Mouse (Mus musculus) gastrocnemius, adult 2 months (tissue): ENCODE data around the gene B3glct. TPM values are rescaled to one million over a fixed set of nuclear protein-coding genes. Genes with fewer than 3 reads are reported as not detected.

Experiments
- DNase-seq: peaks from one replicate; pipeline ENCODE4 v3.0.0; 2022
- H3K27ac ChIP-seq: fragments of 200-600 bp; 2 replicates; pipeline ENCODE4 v1.8.1; 2022; ENCODE audit warnings: mild to moderate bottlenecking
- H3K4me3 ChIP-seq: fragments of 200-600 bp; 2 replicates; pipeline ENCODE4 v1.8.1; 2022; ENCODE audit warnings: mild to moderate bottlenecking, moderate library complexity
- CTCF ChIP-seq: fragments of 200-600 bp; IDR thresholded peaks from 2 replicates; pipeline ENCODE4 v1.8.1; 2022; ENCODE audit warnings: antibody characterized with exemption, mild to moderate bottlenecking, moderate library complexity
- intact Hi-C: fragments of 180-260 bp; cut with DNase I; formaldehyde crosslinking; loops from one replicate; pipeline ENCODE4 v1.15.1; 2025
- total RNA-seq, 2 experiments: library from RNA; stranded (reverse); gene quantifications; 2 replicates each; pipeline ENCODE4 v1.2.3; 2021

Gene B3glct
- total RNA-seq, 2 experiments from 2014 or later: 3.0 to 4.4 TPM

DNA sequence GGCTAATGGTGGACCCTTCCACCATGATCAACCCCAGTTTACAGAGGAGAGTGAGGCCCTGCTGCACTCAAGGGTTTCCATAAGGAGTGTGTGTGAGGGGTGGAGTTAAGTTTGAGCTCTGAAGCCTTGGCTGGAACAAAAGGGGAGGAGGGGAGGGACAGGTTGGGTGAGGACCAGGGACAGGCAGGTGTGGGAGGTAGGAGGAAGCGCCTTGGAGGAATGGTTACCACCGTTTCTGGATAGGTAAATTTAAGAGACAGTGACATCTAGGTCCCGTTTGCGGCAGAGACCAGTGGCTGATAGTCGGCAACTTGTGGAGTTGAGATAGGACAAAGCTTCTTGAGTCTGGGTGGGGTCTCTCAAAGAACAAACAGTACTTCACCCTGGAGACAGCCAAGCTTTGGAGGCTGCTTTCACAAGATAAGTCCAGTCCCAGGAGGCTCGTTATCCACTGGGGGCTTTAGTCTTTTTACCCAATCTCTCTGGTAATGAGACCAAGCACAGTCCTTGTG is 29.1 kb upstream of the B3glct start:
- Histone ChIP-seq H3K4me3 (no peak overlapping the region), H3K27ac (no peak overlapping the region)
- TF ChIP-seq CTCF: no peak
- DNase-seq: no peak
- intact Hi-C loops: no loop called here

DNA sequence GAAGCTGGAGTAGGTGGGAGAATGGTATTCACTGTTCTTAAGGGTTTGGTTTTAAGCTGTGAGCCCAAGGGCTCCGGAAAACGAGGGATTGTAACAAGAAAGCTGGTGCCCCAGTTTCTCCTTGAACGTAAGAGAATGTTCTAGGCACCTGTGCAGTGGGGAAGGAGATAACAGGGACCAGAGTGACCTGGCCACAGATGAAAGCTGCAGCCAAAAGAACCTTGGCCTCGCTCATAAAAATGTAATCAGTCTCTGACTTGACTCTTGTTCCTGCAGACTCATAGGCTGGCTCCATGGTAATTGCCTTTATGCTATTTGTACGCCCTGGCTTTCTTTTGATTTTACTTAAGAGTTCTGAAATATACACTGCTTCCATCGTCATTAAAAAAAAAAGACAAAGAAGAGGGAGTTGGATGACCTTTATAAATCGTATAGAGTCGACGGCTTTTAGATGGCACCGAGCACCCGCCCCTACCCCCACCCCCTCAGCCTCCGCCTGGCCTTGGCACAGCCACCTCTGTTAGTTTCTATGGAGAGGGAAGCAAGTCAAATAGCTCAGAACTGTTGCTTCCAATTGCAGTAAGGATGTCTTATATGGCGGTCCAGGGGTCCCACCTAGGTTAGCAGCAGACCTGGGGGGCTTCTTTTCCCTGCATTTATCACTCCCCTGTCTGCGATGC is 28.4 kb upstream of the B3glct start:
- no peak overlapping the region for H3K27ac ChIP-seq
- no peak for DNase-seq
- intact Hi-C loops: no loop called here
- no peak overlapping the region for H3K4me3 ChIP-seq
- TF ChIP-seq CTCF: no peak

DNA sequence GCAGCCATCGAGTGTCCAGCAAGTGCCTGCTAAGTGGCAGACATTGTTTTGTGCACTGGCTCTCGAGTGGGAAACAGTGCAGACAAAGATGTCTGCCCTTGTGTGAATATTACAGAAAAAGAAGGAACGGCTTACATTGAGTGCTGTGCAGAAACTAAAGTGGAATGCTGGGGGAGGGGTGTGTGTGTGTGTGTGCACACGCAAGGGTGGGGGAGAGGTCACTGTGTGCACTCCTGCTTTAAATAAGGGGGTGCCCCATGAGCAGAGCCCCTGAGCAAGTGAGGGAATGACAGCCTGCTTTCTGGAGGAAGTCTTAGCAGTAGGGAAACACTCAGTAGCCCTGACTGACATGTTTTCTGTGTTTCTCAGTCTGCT is 27.9 kb upstream of the B3glct start:
- intact Hi-C loops: no loop called here
- no peak for TF ChIP-seq CTCF
- Histone ChIP-seq H3K4me3 (no peak overlapping the region), H3K27ac (no peak overlapping the region)
- DNase-seq: no peak

DNA sequence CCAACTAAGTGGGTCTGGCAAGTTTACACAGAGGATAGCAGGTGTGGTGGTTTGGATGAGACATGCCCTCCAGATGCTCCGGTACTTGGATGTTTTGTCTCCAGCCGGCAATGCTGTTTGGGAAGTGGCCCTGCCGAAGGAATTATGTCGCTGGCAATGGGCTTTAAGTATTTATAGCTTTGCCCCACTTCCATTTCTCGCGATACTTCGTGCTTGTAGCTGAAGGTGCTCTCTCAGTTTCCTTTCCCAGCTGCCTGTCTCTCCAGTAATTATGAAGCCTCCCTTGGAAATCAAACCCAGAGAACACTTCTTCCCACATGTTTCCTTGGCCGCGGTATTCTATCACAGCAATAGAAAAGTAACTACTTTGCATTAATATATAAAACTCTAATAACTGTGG is 22.4 kb upstream of the B3glct start:
- intact Hi-C loops: no loop called here
- no peak for DNase-seq
- Histone ChIP-seq H3K4me3 (no peak overlapping the region), H3K27ac (no peak overlapping the region)
- TF ChIP-seq CTCF: no peak

DNA sequence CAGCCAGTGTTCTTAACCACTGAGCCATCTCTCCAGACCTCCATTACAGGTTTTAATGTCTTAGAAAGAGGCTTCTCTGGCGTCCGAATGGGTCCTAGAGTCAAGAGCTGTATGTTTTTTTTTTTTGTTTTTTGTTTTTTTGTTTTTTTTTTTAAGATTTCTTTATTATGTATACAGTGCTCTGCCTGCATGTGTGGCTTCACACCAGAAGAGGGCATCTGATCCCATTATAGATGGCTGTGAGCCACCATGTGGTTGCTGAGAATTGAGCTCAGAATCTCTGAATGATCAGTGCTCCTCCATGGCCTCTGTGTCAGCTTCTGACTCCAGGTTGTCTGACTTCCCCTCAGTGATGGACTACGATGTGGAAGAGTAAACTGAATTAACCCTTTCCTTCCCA is 20.0 kb upstream of the B3glct start:
- DNase-seq: no peak
- Histone ChIP-seq H3K27ac (no peak overlapping the region), H3K4me3 (no peak overlapping the region)
- no peak for TF ChIP-seq CTCF
- intact Hi-C loops: no loop called here

DNA sequence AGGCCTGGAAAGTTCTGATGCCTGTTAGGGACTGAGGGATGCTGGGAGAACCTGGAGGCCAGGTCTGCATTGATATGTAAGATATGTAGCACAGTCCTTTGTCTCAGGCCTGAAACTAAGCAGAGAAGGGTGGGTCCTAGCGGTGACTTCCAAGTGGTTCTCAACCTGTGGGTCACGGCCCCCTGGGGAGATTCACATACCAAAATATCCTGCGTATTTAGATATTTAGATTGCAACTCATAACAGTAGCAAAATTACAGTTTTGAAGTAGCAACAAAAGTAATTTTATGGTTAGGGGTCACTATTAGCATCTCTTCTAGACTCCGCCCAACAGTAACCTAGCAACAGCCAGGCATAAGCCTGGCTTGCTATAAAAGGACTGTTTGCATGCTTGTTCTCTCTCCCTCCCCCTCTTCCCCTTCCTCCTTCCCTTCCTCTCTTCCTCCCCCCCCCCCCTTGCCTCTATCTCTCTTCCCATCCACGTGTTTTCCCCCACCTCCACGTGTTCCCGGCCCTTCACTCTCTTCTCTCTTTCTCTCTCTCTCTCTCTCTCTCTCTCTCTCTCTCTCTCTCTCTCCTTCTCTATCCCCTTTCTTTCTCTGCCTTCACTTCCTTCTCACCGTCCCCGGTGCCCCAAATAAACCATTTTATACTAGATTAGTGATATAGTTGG is 19.2 kb upstream of the B3glct start:
- TF ChIP-seq CTCF: no peak
- no peak for DNase-seq
- no peak overlapping the region for H3K4me3 ChIP-seq
- intact Hi-C loops: no loop called here
- no peak overlapping the region for H3K27ac ChIP-seq

DNA sequence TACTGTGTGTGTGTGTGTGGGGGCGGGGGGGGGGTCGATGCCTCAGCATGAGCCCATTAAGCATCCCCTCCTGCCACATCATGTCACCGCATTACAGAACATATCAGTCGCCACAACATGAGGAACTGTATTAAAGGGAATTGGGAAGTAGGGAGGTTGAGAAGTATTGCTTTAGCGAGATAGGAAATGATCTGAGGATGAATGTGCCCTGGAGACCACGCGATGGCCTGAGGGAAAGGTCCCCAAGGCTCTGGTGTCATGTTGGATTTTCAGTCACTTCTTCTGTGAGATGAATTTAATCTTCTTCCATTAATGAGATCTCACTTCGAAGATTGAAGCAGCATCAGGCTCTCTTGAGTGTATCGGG is 18.6 kb upstream of the B3glct start:
- DNase-seq: no peak
- no peak overlapping the region for H3K27ac ChIP-seq
- no peak for TF ChIP-seq CTCF
- intact Hi-C loops: no loop called here
- H3K4me3 ChIP-seq: no peak overlapping the region

DNA sequence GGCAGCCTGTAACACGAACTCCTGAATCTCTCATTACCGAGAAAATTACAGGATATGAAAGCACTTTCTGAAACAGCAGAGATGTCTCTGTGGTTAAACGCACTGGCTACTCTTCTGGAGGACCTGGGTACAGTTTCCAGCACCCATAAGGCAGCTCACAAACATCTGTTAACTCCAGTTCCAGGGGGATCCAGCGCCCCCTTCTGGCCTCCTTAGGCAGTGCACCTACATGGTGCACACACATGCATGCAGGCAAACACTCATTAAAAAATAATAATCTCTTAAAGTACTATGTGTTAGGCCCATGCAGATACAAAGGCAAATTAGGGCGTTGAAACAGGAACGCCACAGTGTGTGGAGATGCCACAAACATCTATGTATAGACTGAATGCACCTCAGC is 16.6 kb upstream of the B3glct start:
- Histone ChIP-seq H3K27ac (no peak overlapping the region), H3K4me3 (no peak overlapping the region)
- intact Hi-C loops: no loop called here
- no peak for DNase-seq
- no peak for TF ChIP-seq CTCF

DNA sequence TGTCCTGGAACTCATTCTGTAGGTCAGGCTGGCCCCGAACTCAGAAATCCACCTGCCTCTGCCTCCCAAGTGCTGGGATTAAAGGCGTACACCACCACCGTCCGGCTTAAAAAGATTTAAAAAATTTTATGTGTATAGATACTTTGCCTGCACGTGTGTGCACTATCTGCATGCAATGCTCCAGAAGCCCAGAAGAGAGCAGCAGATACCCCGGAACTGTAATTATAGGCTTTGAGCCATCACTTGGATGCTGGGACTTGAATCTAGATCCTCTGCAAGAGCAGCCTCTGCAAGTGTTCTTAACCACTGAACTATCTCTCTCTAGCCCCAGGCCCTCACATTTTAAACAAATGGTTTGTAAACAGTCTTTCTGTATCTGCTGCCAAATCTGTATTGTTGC is 15.1 kb upstream of the B3glct start:
- peak; percentile 8; the same call in 1 of the 2 replicates for TF ChIP-seq CTCF
- Histone ChIP-seq H3K27ac (no peak overlapping the region), H3K4me3 (no peak overlapping the region)
- DNase-seq: no peak
- intact Hi-C loops: no loop called here

DNA sequence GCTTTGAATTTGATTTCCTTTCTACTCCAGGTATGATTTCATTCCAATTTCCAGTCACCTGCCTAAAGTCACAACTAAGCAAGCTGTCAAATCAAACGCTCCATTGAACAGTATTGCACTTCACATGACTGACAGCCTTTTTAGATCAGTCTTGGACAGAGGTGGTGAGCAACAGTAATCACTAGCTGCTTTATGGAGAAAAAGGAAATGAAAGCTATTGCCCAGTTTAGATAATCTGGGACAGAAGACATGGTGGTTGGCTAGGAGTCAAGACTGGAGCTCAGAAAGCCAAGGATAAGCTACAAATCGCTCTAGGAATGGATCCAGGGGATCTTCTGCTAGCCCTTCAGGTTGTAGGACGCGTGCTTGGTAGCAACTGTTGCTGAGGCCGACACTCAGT is 14.6 kb upstream of the B3glct start:
- Histone ChIP-seq H3K4me3 (no peak overlapping the region), H3K27ac (no peak overlapping the region)
- no peak for DNase-seq
- no peak for TF ChIP-seq CTCF
- intact Hi-C loops: no loop called here

DNA sequence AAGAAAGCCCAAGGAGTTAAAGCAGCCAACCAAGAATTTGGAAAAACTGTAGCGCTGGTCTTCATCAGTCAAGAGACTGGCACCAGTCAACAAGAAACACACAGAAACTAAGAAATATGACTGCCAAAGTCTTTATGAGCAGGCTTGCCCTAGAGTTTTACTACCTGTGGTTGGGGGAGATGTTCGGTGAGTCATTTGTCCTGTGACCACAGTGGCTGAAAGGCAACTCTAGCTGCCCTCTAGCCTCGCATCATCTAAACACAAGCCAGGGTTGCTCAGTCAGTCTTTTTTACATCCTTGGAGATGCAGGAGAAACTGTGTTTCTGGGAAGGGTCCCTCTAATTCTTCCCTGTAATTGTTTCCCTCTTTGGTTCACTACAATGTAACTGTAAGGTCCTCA is 834 bp upstream of the B3glct start:
- Histone ChIP-seq H3K27ac (no peak overlapping the region), H3K4me3 (no peak overlapping the region)
- no peak for DNase-seq
- intact Hi-C loops: loop anchor here (5.0 kb wide), 1 partner anchor 40 kb away; the partner anchor contains the start of gene Hsph1
- no peak for TF ChIP-seq CTCF

DNA sequence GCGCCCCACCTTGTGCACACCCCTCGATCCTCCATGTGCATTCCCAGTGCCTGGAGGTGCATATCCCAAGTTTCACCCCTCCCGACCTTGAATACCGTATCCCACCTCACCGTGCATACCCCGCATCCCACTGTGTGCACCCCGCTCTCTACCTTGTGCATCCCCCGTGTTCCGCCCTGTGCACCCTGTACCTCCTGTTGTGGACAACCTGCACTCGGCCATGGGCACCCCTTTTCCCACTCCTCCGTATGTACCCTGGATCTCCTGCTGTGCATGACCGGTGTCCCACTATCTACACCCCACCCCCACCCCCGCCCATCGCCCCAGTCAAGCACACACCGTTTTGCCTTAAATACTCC is 939 bp downstream of the B3glct start:
- peak; percentile 22 for DNase-seq
- intact Hi-C loops: loop anchor here (5.0 kb wide), 1 partner anchor 42 kb away; the partner anchor contains the start of gene Hsph1
- peak overlapping the region; percentile 94 for H3K4me3 ChIP-seq
- peak overlapping the region; percentile 96 for H3K27ac ChIP-seq
- no peak for TF ChIP-seq CTCF

DNA sequence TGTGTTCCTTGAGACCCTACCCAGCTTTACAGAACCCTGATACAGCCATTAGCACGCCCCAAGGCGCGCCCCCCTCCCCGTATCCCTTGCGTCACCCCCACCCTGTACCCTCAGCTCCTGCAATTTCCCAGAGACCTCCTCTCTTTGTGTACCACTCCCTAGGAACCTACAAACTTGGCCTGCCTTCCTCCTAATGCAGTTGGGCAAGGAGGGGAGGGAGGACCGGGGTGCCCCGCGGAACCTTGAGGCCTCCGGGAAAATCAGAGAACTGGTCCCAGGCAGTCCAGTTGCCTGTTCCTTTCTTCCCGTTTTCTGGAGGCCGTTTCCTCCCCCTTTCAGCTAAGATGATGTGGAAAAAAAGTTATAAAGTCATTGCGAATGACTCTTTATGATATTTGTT is 1.3 kb downstream of the B3glct start:
- peak overlapping the region; percentile 94 for H3K4me3 ChIP-seq
- intact Hi-C loops: loop anchor here (5.0 kb wide), 1 partner anchor 42 kb away; the partner anchor contains the start of gene Hsph1
- no peak for DNase-seq
- TF ChIP-seq CTCF: no peak
- no peak overlapping the region for H3K27ac ChIP-seq

DNA sequence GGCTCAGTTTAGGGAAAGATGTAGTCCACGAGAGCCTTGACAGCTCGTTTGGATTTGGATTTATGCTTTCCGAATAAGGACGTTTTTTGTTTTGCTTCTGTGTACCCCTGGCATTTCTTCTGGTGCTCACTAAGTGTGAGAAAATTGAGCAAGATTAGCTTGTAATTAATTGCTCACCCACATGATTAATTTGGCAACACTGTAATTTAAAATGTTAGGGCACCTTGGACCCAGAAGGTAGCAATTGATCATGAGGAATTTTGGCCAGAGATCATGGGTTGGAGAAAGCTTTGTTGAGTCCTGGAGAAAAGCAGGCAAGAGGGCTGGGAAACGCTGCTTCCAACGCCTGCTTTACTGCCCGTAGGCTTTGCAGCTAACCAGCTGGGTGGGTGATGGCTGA is 1.9 kb downstream of the B3glct start:
- intact Hi-C loops: loop anchor here (5.0 kb wide), 1 partner anchor 43 kb away; the partner anchor contains the start of gene Hsph1
- Histone ChIP-seq H3K4me3 (no peak overlapping the region), H3K27ac (no peak overlapping the region)
- no peak for DNase-seq
- no peak for TF ChIP-seq CTCF
